In the genomic region with DNA sequence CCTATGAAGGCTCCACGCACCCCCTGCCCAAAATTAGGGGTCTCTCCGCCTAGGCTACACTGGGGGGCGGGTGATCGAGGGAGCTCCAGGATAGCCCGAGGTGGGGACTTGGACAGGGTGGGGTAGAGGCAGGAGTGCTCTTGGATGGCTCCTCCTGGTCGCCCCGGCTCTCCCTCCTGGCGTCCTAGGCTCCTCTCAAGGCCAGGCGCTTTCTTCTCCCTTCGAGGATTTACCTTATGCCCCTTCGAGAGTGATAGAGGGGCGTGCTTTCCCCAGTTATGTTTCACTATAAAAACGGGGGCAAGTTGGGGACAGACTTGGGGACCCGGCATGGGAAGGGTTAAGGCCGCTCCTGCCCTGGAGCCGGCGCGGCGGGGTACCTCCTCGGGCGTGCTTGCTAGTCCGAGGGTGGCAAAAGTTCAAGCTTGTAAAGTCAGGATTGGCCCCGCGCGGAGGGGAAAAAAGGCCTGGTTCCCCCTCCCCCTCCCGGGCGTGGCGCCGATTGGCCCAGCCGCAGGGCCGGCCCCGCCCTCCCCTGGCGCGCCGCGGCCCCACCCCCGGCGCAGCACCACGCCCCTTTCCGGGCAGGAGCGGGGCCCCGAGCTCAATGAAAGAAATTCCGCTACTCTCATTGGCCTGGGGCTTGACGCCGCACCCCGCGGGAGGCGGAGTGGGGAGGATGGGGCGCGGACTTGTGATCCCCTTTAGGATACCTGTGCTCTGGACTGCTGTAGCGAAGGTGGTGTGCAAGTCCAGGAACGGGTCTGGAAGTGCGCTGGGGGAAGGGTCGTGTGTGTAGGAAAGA, we compare ENCODE assay signal across 8 mouse cellular contexts. TPM values are rescaled to one million over a fixed set of nuclear protein-coding genes. Genes with fewer than 3 reads are reported as not detected.
DNase-seq lines count a peak whose midpoint lies in the region; ATAC-seq and TF ChIP-seq lines count a peak whose summit lies in the region.

No protein-coding gene starts in this region.

- ATAC-seq in heart, embryonic 12.5 days (ENCODE audit: insufficient number of reproducible peaks, low FRiP score): peak; percentile 86
- ATAC-seq in kidney, embryonic 16.5 days (ENCODE audit: low FRiP score, low TSS enrichment): peak; percentile 78
- ATAC-seq in monocyte, adult 5-6 weeks (replicated peaks; ENCODE audit: insufficient number of reproducible peaks, low FRiP score, low TSS enrichment, poor library complexity, severe bottlenecking): peak; percentile 74

- H3K4me1 ChIP-seq in erythroblast, embryonic 14.5 days (ENCODE audit: control insufficient read depth): peaks cover 96% of the 10 kb centered on the region
- H3K4me1 ChIP-seq in heart, embryonic 12.5 days (replicated peaks): peaks cover 31% of the 10 kb centered on the region
- peaks cover 32% of the 10 kb centered on the region for H3K4me1 ChIP-seq in kidney, embryonic 16.5 days (ENCODE audit: insufficient read depth, low read length)
- H3K4me1 ChIP-seq in liver, adult 2 months (ENCODE audit: control insufficient read depth, insufficient read depth, low read length): peaks cover 2% of the 10 kb centered on the region; the same call in 1 of the 2 replicates

- H3K36me3 ChIP-seq in erythroblast, embryonic 14.5 days (ENCODE audit: control insufficient read depth): no peaks in the 10 kb centered on the region
- H3K36me3 ChIP-seq in heart, embryonic 12.5 days: peaks cover 21% of the 10 kb centered on the region
- H3K36me3 ChIP-seq in kidney, embryonic 16.5 days (ENCODE audit: insufficient read depth, low read length): no peaks in the 10 kb centered on the region
- no peaks in the 10 kb centered on the region for H3K36me3 ChIP-seq in liver, adult 2 months (ENCODE audit: control insufficient read depth, insufficient read depth, low read length)

- peaks cover 22% of the 10 kb centered on the region; the same call in 1 of the 2 replicates for H3K9me3 ChIP-seq in erythroblast, embryonic 14.5 days (ENCODE audit: control insufficient read depth, low read length)
- H3K9me3 ChIP-seq in heart, embryonic 12.5 days (replicated peaks): no peaks in the 10 kb centered on the region
- no peaks in the 10 kb centered on the region for H3K9me3 ChIP-seq in kidney, embryonic 16.5 days (ENCODE audit: low read length)

- H3K27ac ChIP-seq in heart, embryonic 12.5 days (ENCODE audit: poor library complexity, severe bottlenecking): peak overlapping the region; percentile 98
- H3K27ac ChIP-seq in kidney, embryonic 16.5 days (ENCODE audit: low read length): peak overlapping the region; percentile 99
- peak overlapping the region; percentile 85 for H3K27ac ChIP-seq in liver, adult 2 months (replicated peaks; ENCODE audit: insufficient read depth, low read depth, low read length)

- no peak for TF ChIP-seq CTCF in liver, adult 2 months (IDR thresholded peaks at IDR 0.05; ENCODE audit: low read depth, low read length)

- peak; percentile 93 for DNase-seq in CD4-positive helper T cell, adult 2 months (ENCODE audit: low read depth, low spot score)
- peak; percentile 67 for DNase-seq in brain, adult 2 months (ENCODE audit: low read depth, low spot score)
- peak; percentile 86 for DNase-seq in liver, adult 2 months (ENCODE audit: extremely low read depth, low read depth, low spot score)
- DNase-seq in spleen, postnatal 4 days (ENCODE audit: low spot score in 2 of 2): peak; percentile 91 to 95

- peaks cover 51% of the 10 kb centered on the region for H3K27me3 ChIP-seq in erythroblast, embryonic 14.5 days (ENCODE audit: control insufficient read depth)
- no peaks in the 10 kb centered on the region for H3K27me3 ChIP-seq in heart, embryonic 12.5 days (replicated peaks)
- H3K27me3 ChIP-seq in kidney, embryonic 16.5 days (ENCODE audit: insufficient read depth, low read length): no peaks in the 10 kb centered on the region
- no peaks in the 10 kb centered on the region for H3K27me3 ChIP-seq in liver, adult 2 months (ENCODE audit: control insufficient read depth, insufficient read depth, low read length)

- peaks cover 10% of the 10 kb centered on the region; the same call in 1 of the 2 replicates for H3K79me2 ChIP-seq in liver, adult 2 months (ENCODE audit: control insufficient read depth, insufficient read depth, low read length)

- H3K4me2 ChIP-seq in heart, embryonic 12.5 days: peak overlapping the region; percentile 97
- peak overlapping the region; percentile 88 for H3K4me2 ChIP-seq in kidney, embryonic 16.5 days (replicated peaks; ENCODE audit: low read depth, low read length)

- H3K9ac ChIP-seq in heart, embryonic 12.5 days: peak overlapping the region; percentile 85
- peak overlapping the region; percentile 99 for H3K9ac ChIP-seq in kidney, embryonic 16.5 days (replicated peaks; ENCODE audit: low read length)
- H3K9ac ChIP-seq in liver, adult 2 months (ENCODE audit: low read depth, low read length): peak overlapping the region; percentile 72

- TF ChIP-seq POLR2A in liver, adult 2 months (IDR thresholded peaks at IDR 0.05; ENCODE audit: extremely low read depth, insufficient read depth, low read length): no peak

- WGBS in heart, embryonic 12.5 days: 1% methylated on average over 51 of the region's 54 CpGs
- WGBS in kidney, embryonic 16.5 days: 2% methylated on average over 44 of the region's 54 CpGs
- WGBS in liver, adult 2 months: under 1% methylated on average over 51 of the region's 54 CpGs

- peak overlapping the region; percentile 72 for H3K4me3 ChIP-seq in erythroblast, embryonic 14.5 days (replicated peaks)
- peak overlapping the region; percentile 77 for H3K4me3 ChIP-seq in heart, embryonic 12.5 days
- H3K4me3 ChIP-seq in kidney, embryonic 16.5 days (ENCODE audit: low read length): peak overlapping the region; percentile 97
- H3K4me3 ChIP-seq in liver, adult 2 months (ENCODE audit: insufficient read depth, low read depth, low read length): peak overlapping the region; percentile 69

RNA-seq across cellular contexts. Expression of gene Smad6, which starts 0.9 kb away (rescaled TPM):
- polyA plus RNA-seq in erythroblast, embryonic 14.5 days (2012): 0.62 TPM in 2 replicates
- polyA plus RNA-seq in heart, embryonic 12.5 days (2016; fragmentation: Nextera tagmentation; extraction: Ambion mirVana): 56.2 and 62.8 TPM in 2 replicates
- 8.1 and 8.4 TPM in 2 replicates for polyA plus RNA-seq in kidney, embryonic 16.5 days (2015; fragmentation: Nextera tagmentation; extraction: Ambion mirVana)
- total RNA-seq in liver, adult 2 months (2014; rRNA removed): 4.1 and 6.0 TPM in 2 replicates
- 11.4 and 12.6 TPM in 2 replicates for polyA plus RNA-seq in liver, adult 2 months (2012; rRNA removed)
- total RNA-seq in monocyte, adult 5-6 weeks (2017): 0.43 to 2.4 TPM (median 0.86 TPM) in 3 replicates

Comparison
In these comparisons a context has a peak if more than half of its experiments do, and no peak if none do; other contexts are left out.
1. Peak in every context shown above with its lines: DNase-seq, ATAC-seq, H3K4me3 ChIP-seq and H3K27ac ChIP-seq.